Mouse (Mus musculus): ENCODE measurements around the gene Drd3. TPM values are rescaled to one million over a fixed set of nuclear protein-coding genes. Genes with fewer than 3 reads are reported as not detected.

The Drd3 gene
- total and polyA plus RNA-seq, 3 experiments, result not detected

GRCm38 (mm10) chr16:43860624-43861023 lies 106.8 kb downstream of the Drd3 start:
- Histone ChIP-seq H3K36me3 (replicated peaks) (peaks cover 38% of the 10 kb centered on the region), H3K9me3 (replicated peaks) (no peaks in the 10 kb centered on the region), H3K4me3 (ENCODE audit: low read depth, low read length) (no peak overlapping the region), H3K27me3 (ENCODE audit: insufficient read depth, low read length) (no peaks in the 10 kb centered on the region), H3K4me1 (ENCODE audit: insufficient read depth, low read depth, low read length) (no peaks in the 10 kb centered on the region)
- DNase-seq (ENCODE audit: low spot score) (no peak), ATAC-seq (ENCODE audit: extremely low read depth, insufficient number of reproducible peaks, low FRiP score, poor library complexity, severe bottlenecking) (no peak)
- TF ChIP-seq CTCF (IDR thresholded peaks at IDR 0.05; ENCODE audit: low read depth, low read length) (no peak), TAL1 (conservative IDR thresholded peaks at IDR 0.05; ENCODE audit: low read depth, low read length) (no peak), GATA2 (IDR thresholded peaks at IDR 0.05; ENCODE audit: borderline replicate concordance, low read depth, low read length) (no peak), GATA1 (IDR thresholded peaks at IDR 0.05; ENCODE audit: borderline replicate concordance, low read length) (no peak), POLR2AphosphoS5 (IDR thresholded peaks at IDR 0.05; ENCODE audit: insufficient replicate concordance, low read depth, low read length) (no peak)

- no peaks in the 10 kb centered on the region for H3K27me3 ChIP-seq (ENCODE audit: insufficient read depth, low read length)
- no peaks in the 10 kb centered on the region for H3K9me3 ChIP-seq (replicated peaks)
- no peak overlapping the region for H3K4me3 ChIP-seq (ENCODE audit: low read depth, low read length)
- peaks cover 65% of the 10 kb centered on the region for H3K36me3 ChIP-seq (replicated peaks)
- TF ChIP-seq GATA1 (IDR thresholded peaks at IDR 0.05; ENCODE audit: borderline replicate concordance, low read length) (no peak), CTCF (IDR thresholded peaks at IDR 0.05; ENCODE audit: low read depth, low read length) (no peak), GATA2 (IDR thresholded peaks at IDR 0.05; ENCODE audit: borderline replicate concordance, low read depth, low read length) (no peak), TAL1 (conservative IDR thresholded peaks at IDR 0.05; ENCODE audit: low read depth, low read length) (no peak), POLR2AphosphoS5 (IDR thresholded peaks at IDR 0.05; ENCODE audit: insufficient replicate concordance, low read depth, low read length) (no peak)
- DNase-seq (ENCODE audit: low spot score) (no peak), ATAC-seq (ENCODE audit: extremely low read depth, insufficient number of reproducible peaks, low FRiP score, poor library complexity, severe bottlenecking) (no peak)
- no peaks in the 10 kb centered on the region for H3K4me1 ChIP-seq (ENCODE audit: insufficient read depth, low read depth, low read length)
Measured at GRCm38 (mm10) chr16:43869805-43870204, 116.0 kb downstream of the Drd3 start.

GRCm38 (mm10) chr16:43871419-43871818 lies 117.6 kb downstream of the Drd3 start:
- Histone ChIP-seq H3K4me1 (ENCODE audit: insufficient read depth, low read depth, low read length) (no peaks in the 10 kb centered on the region), H3K36me3 (replicated peaks) (peaks cover 80% of the 10 kb centered on the region), H3K27me3 (ENCODE audit: insufficient read depth, low read length) (no peaks in the 10 kb centered on the region), H3K4me3 (ENCODE audit: low read depth, low read length) (no peak overlapping the region), H3K9me3 (replicated peaks) (no peaks in the 10 kb centered on the region)
- no peak for ATAC-seq (ENCODE audit: extremely low read depth, insufficient number of reproducible peaks, low FRiP score, poor library complexity, severe bottlenecking)
- TF ChIP-seq TAL1 (conservative IDR thresholded peaks at IDR 0.05; ENCODE audit: low read depth, low read length), result no peak
- no peak for TF ChIP-seq CTCF (IDR thresholded peaks at IDR 0.05; ENCODE audit: low read depth, low read length)
- no peak for TF ChIP-seq POLR2AphosphoS5 (IDR thresholded peaks at IDR 0.05; ENCODE audit: insufficient replicate concordance, low read depth, low read length)
- TF ChIP-seq GATA1 (IDR thresholded peaks at IDR 0.05; ENCODE audit: borderline replicate concordance, low read length), result no peak
- no peak for TF ChIP-seq GATA2 (IDR thresholded peaks at IDR 0.05; ENCODE audit: borderline replicate concordance, low read depth, low read length)
- DNase-seq (ENCODE audit: low spot score), result no peak

Other genes with a start within 250 kb of the Drd3 start
- gene Tigit, start 89.9 kb upstream of the Drd3 start, total RNA-seq (2014; fragmentation: Nextera tagmentation), result not detected in 2 replicates
- 0.23 TPM in 1 of 2 replicates, not detected in the other for gene Tigit, start 89.9 kb upstream of the Drd3 start, total RNA-seq (2017)
- not detected in 2 replicates for gene Tigit, start 89.9 kb upstream of the Drd3 start, polyA plus RNA-seq (2012)
- 16.3 and 22.2 TPM in 2 replicates for gene Ccdc191, start 135.8 kb downstream of the Drd3 start, total RNA-seq (2014; fragmentation: Nextera tagmentation)
- gene Ccdc191, start 135.8 kb downstream of the Drd3 start, total RNA-seq (2017), result 11.2 and 19.6 TPM in 2 replicates
- gene Ccdc191, start 135.8 kb downstream of the Drd3 start, polyA plus RNA-seq (2012), result 1.9 and 2.9 TPM in 2 replicates
- gene Qtrt2, start 172.8 kb downstream of the Drd3 start, total RNA-seq (2014; fragmentation: Nextera tagmentation), result 19.2 and 24.8 TPM in 2 replicates
- 27.5 and 31.9 TPM in 2 replicates for gene Qtrt2, start 172.8 kb downstream of the Drd3 start, total RNA-seq (2017)
- gene Qtrt2, start 172.8 kb downstream of the Drd3 start, polyA plus RNA-seq (2012), result 2.2 and 6.0 TPM in 2 replicates
- 0.90 TPM in 1 of 2 replicates, not detected in the other for gene Zdhhc23, start 225.8 kb downstream of the Drd3 start, total RNA-seq (2014; fragmentation: Nextera tagmentation)
- 0.52 and 0.55 TPM in 2 replicates for gene Zdhhc23, start 225.8 kb downstream of the Drd3 start, total RNA-seq (2017)
- 0.11 and 0.21 TPM in 2 replicates for gene Zdhhc23, start 225.8 kb downstream of the Drd3 start, polyA plus RNA-seq (2012)

All from G1E (cell line).